Mouse (Mus musculus) ES-E14 (cell line): ENCODE measurements around the gene Prr15l. TPM values are rescaled to one million over a fixed set of nuclear protein-coding genes. Genes with fewer than 3 reads are reported as not detected.

Experiments
- DNase-seq: peaks from one replicate; pipeline ENCODE4 v3.0.0-alpha.2; 2013; ENCODE audit warnings: low read depth, low spot score
- H3K27ac ChIP-seq: 2 replicates; pipeline ENCODE4 v1.5.1; 2012; ENCODE audit warnings: low read depth, mild to moderate bottlenecking, low read length, moderate library complexity, mixed read lengths; ENCODE audit not compliant: poor library complexity, insufficient read depth, severe bottlenecking
- H3K36me3 ChIP-seq: 2 replicates; pipeline ENCODE4 v1.6.1; 2012; ENCODE audit warnings: mild to moderate bottlenecking, low read length, moderate library complexity, mixed read lengths; ENCODE audit not compliant: control insufficient read depth, poor library complexity, insufficient read depth, severe bottlenecking
- H3K4me1 ChIP-seq, 2 experiments: fragments of 150-350 bp in 1 of 2; sonication (generic) in 1 of 2; 2 replicates each; pipeline ENCODE4 v1.6.1; 2012; ENCODE audit warnings: low read length in 2 of 2, mild to moderate bottlenecking in 1 of 2, mixed read lengths in 1 of 2; ENCODE audit not compliant: control insufficient read depth in 2 of 2, insufficient read depth in 2 of 2, poor library complexity in 1 of 2
- H3K4me3 ChIP-seq, 2 experiments: fragments of 150-350 bp in 1 of 2; sonication (generic) in 1 of 2; 2 replicates each; pipeline ENCODE4 v1.5.1; 2012; ENCODE audit warnings: low read length in 2 of 2, low read depth in 1 of 2, mild to moderate bottlenecking in 1 of 2, mixed read lengths in 1 of 2; ENCODE audit not compliant: insufficient read depth in 1 of 2, poor library complexity in 1 of 2, severe bottlenecking in 1 of 2
- H3K9ac ChIP-seq: 2 replicates; pipeline ENCODE4 v1.6.1; 2012; ENCODE audit warnings: low read depth, mild to moderate bottlenecking, low read length, mixed read lengths; ENCODE audit not compliant: poor library complexity, insufficient read depth, severe bottlenecking
- H3K9me3 ChIP-seq: fragments of 150-350 bp; sonication (generic); 2 replicates; pipeline ENCODE4 v1.6.1; 2012; ENCODE audit warnings: low read depth, mild to moderate bottlenecking, low read length; ENCODE audit not compliant: control insufficient read depth, insufficient read depth
- CHD2 ChIP-seq: IDR thresholded peaks from 2 replicates; pipeline ENCODE4 v1.6.1; 2014; ENCODE audit warnings: mild to moderate bottlenecking, low read depth, low read length, inconsistent platforms
- HCFC1 ChIP-seq: IDR thresholded peaks from 2 replicates; pipeline ENCODE4 v1.6.1; 2012; ENCODE audit warnings: low read length, inconsistent platforms, borderline replicate concordance; ENCODE audit not compliant: insufficient read depth
- MAFK ChIP-seq: IDR thresholded peaks from 2 replicates; pipeline ENCODE4 v1.6.1; 2014; ENCODE audit warnings: mild to moderate bottlenecking, low read depth, low read length, inconsistent platforms; ENCODE audit not compliant: insufficient read depth
- ZC3H11A ChIP-seq: IDR thresholded peaks from 2 replicates; pipeline ENCODE4 v1.6.1; 2012; ENCODE audit warnings: low read depth, mild to moderate bottlenecking, inconsistent platforms, low read length, borderline replicate concordance
- ZNF384 ChIP-seq: IDR thresholded peaks from 2 replicates; pipeline ENCODE4 v1.6.1; 2012; ENCODE audit warnings: low read depth, low read length, inconsistent platforms
- in situ Hi-C, 2 experiments: fragments of 600-800 bp; cut with MboI; formaldehyde crosslinking; loops; one replicate each; pipeline ENCODE4 v1.15.1; 2025; ENCODE audit warnings: low sequenced_read_pairs in 2 of 2, inconsistent platforms in 1 of 2; ENCODE audit not compliant: unreplicated experiment in 2 of 2
- total RNA-seq: library from RNA; depleted of rRNA; stranded (reverse); fragments of 300-350 nt; gene quantifications from 2 replicates; pipeline ENCODE4 v1.2.3, GENCODE M21; 2012; rRNA removed

Prr15l gene
- total RNA-seq, 1 experiment, result 0.67 TPM

DNA sequence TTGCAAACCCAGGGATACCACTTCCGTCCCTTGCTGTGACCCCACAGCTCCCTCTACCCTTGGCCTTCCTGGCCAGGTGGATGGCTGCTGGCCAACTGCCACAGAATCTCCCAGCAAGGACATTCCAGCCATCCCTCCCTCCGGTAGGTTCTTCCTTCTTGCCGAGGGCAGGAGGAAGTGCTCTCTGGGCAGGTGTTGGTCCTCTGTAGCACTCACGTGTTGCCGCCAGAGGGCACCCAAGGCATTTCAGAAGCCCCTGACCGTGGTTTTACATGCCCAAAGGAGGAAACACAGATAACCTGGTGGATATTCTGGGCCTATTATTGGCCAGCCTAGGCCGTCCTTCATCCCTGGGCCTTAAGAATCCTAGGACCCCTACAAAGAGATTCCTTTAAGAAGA lies 54.5 kb downstream of the Prr15l start:
- DNase-seq, result peak; percentile 84
- H3K9me3 ChIP-seq, result no peaks in the 10 kb centered on the region
- TF ChIP-seq HCFC1 (0 out of 2 replicates have a peak, but pooled peaks have one; percentile 56), MAFK (no peak), ZC3H11A (peak; percentile 61)
- H3K4me1 ChIP-seq, result peaks cover 11 to 29% of the 10 kb centered on the region in 2 experiments; a peak in 3 of 4 replicates
- H3K9ac ChIP-seq, result no peak overlapping the region; the same call in 1 of the 2 replicates
- H3K27ac ChIP-seq, result no peak overlapping the region
- no peaks in the 10 kb centered on the region for H3K36me3 ChIP-seq
- peak overlapping the region; percentile 29 to 48; a peak in 3 of 4 replicates for H3K4me3 ChIP-seq
- in situ Hi-C loops, result no loop called here

GRCm38 (mm10) chr11:96982859-96983258 lies 55.0 kb downstream of the Prr15l start, which contains the start of gene Sp2:
Gene Sp2 (minus strand): TSS chr11:96982959.
- no peaks in the 10 kb centered on the region for H3K9me3 ChIP-seq
- in situ Hi-C loops, result no loop called here
- H3K9ac ChIP-seq, result peak within 1 kb of the TSS; percentile 50; the same call in 1 of the 2 replicates
- TF ChIP-seq ZC3H11A (no peak), MAFK (no peak), ZNF384 (no peak), CHD2 (no peak), HCFC1 (no peak)
- H3K27ac ChIP-seq, result no peak within 1 kb of the TSS
- no peaks in the 10 kb centered on the region for H3K36me3 ChIP-seq
- peaks cover 11 to 31% of the 10 kb centered on the region in 2 experiments; a peak in 3 of 4 replicates for H3K4me1 ChIP-seq
- DNase-seq, result no peak
- H3K4me3 ChIP-seq, result peak within 1 kb of the TSS; percentile 29 to 48; a peak in 3 of 4 replicates

GRCm38 (mm10) chr11:96984903-96985302 lies 57.0 kb downstream of the Prr15l start:
- in situ Hi-C loops, result no loop called here
- no peak overlapping the region for H3K9ac ChIP-seq
- H3K9me3 ChIP-seq, result no peaks in the 10 kb centered on the region
- H3K4me1 ChIP-seq, result peaks cover 5 to 31% of the 10 kb centered on the region in 2 experiments; a peak in 3 of 4 replicates
- DNase-seq, result no peak
- H3K27ac ChIP-seq, result no peak overlapping the region
- TF ChIP-seq HCFC1 (no peak), ZC3H11A (no peak), CHD2 (no peak), ZNF384 (no peak), MAFK (no peak)
- H3K36me3 ChIP-seq, result no peaks in the 10 kb centered on the region
- no peak overlapping the region for H3K4me3 ChIP-seq

- Histone ChIP-seq H3K9me3 (no peaks in the 10 kb centered on the region), H3K4me1 (peaks cover 0 to 21% of the 10 kb centered on the region in 2 experiments; a peak in 2 of 4 replicates), H3K27ac (no peak overlapping the region), H3K4me3 (no peak overlapping the region), H3K36me3 (no peaks in the 10 kb centered on the region), H3K9ac (no peak overlapping the region)
- DNase-seq, result no peak
- TF ChIP-seq ZC3H11A (no peak), ZNF384 (no peak), MAFK (no peak), HCFC1 (no peak), CHD2 (no peak)
- in situ Hi-C loops, result no loop called here
Observed at GRCm38 (mm10) chr11:96986463-96986862, 58.6 kb downstream of the Prr15l start.

Other genes with a start within 250 kb of the Prr15l start
- 55.6 and 57.6 TPM in 2 replicates for gene Snx11, start 150.5 kb upstream of the Prr15l start, total RNA-seq
- 112 and 153 TPM in 2 replicates for gene Cbx1, start 139.0 kb upstream of the Prr15l start, total RNA-seq
- 166 and 208 TPM in 2 replicates for gene Nfe2l1, start 98.1 kb upstream of the Prr15l start, total RNA-seq
- 2.5 and 5.5 TPM in 2 replicates for gene Copz2, start 78.2 kb upstream of the Prr15l start, total RNA-seq
- gene Cdk5rap3, start 11.6 kb upstream of the Prr15l start, total RNA-seq, result 87.5 and 134 TPM in 2 replicates
- 24.0 and 27.7 TPM in 2 replicates for gene Pnpo, start 15.9 kb downstream of the Prr15l start, total RNA-seq
- gene Sp2, start 54.9 kb downstream of the Prr15l start, total RNA-seq, result 4.5 and 5.4 TPM in 2 replicates
- 3.2 and 5.0 TPM in 2 replicates for gene Sp6, start 85.3 kb downstream of the Prr15l start, total RNA-seq
- gene Scrn2, start 101.8 kb downstream of the Prr15l start, total RNA-seq, result 16.5 and 22.2 TPM in 2 replicates
- 0.42 and 0.54 TPM in 2 replicates for gene Lrrc46, start 113.3 kb downstream of the Prr15l start, total RNA-seq
- 55.3 and 70.3 TPM in 2 replicates for gene Mrpl10, start 113.5 kb downstream of the Prr15l start, total RNA-seq
- 6.6 and 7.2 TPM in 2 replicates for gene Osbpl7, start 122.5 kb downstream of the Prr15l start, total RNA-seq
- 0.27 and 0.32 TPM in 2 replicates for gene Tbx21, start 187.2 kb downstream of the Prr15l start, total RNA-seq
- gene Tbkbp1, start 223.4 kb downstream of the Prr15l start, total RNA-seq, result 3.5 and 4.5 TPM in 2 replicates